22 mouse cellular contexts compared by ENCODE assay signal in genomic region chr3:152861450-152861849, GRCm38 (mm10).
A peak's percentile ranks its signal among the peaks of the same experiment; 100 is the strongest.
DNase-seq lines count a peak whose midpoint lies in the region; ATAC-seq and TF ChIP-seq lines count a peak whose summit lies in the region.
"Had no signal": no experiment of that assay in that cellular context is flagged by ENCODE, and none has a peak within 500 bp of the region (broad histone marks: within the 10 kb centered on the region; RNA-seq: fewer than 3 reads in every experiment).

No protein-coding gene starts in this region.

- H3K36me3 ChIP-seq in forebrain, embryonic 16.5 days (ENCODE audit: control insufficient read depth, insufficient read depth): no peaks in the 10 kb centered on the region
- no peaks in the 10 kb centered on the region for H3K36me3 ChIP-seq in forebrain, embryonic 11.5 days (ENCODE audit: control insufficient read depth, insufficient read depth, low read length)
- H3K36me3 ChIP-seq in midbrain, embryonic 13.5 days: no peaks in the 10 kb centered on the region
- no peaks in the 10 kb centered on the region for H3K36me3 ChIP-seq in midbrain, embryonic 16.5 days (ENCODE audit: control insufficient read depth, insufficient read depth, low read length)
- H3K36me3 ChIP-seq: embryonic facial prominence, embryonic 12.5 days; embryonic facial prominence, embryonic 15.5 days; forebrain, embryonic 10.5 days; forebrain, embryonic 15.5 days had no signal

- 93% methylated on average over 4 of the region's 4 CpGs for WGBS in forebrain, embryonic 16.5 days
- WGBS in forebrain, embryonic 11.5 days: 93% methylated on average over 4 of the region's 4 CpGs
- 90% methylated on average over 4 of the region's 4 CpGs for WGBS in midbrain, embryonic 13.5 days
- 87% methylated on average over 4 of the region's 4 CpGs for WGBS in midbrain, embryonic 16.5 days

- H3K27ac ChIP-seq in forebrain, embryonic 16.5 days (ENCODE audit: low read length): no peak overlapping the region
- H3K27ac ChIP-seq in forebrain, embryonic 11.5 days (ENCODE audit: low read depth, low read length): no peak overlapping the region
- H3K27ac ChIP-seq in layer of hippocampus, adult 2 months: 0 out of 2 replicates have a peak overlapping the region, but pooled peaks have one; percentile 7
- no peak overlapping the region for H3K27ac ChIP-seq in midbrain, embryonic 13.5 days
- H3K27ac ChIP-seq in midbrain, embryonic 16.5 days (ENCODE audit: low read length): no peak overlapping the region
- H3K27ac ChIP-seq: embryonic facial prominence, embryonic 12.5 days; embryonic facial prominence, embryonic 15.5 days; forebrain, embryonic 10.5 days; forebrain, embryonic 13.5 days; forebrain, embryonic 15.5 days had no signal

- ATAC-seq in forebrain, embryonic 16.5 days: 0 out of 2 replicates have a peak, but pooled peaks have one; percentile 24
- no peak for ATAC-seq in forebrain, embryonic 11.5 days (replicated peaks; ENCODE audit: low FRiP score)
- 0 out of 2 replicates have a peak, but pooled peaks have one; percentile 44 for ATAC-seq in midbrain, embryonic 13.5 days
- no peak for ATAC-seq in midbrain, embryonic 16.5 days
- ATAC-seq: forebrain, embryonic 13.5 days; forebrain, embryonic 15.5 days had no signal

- no peaks in the 10 kb centered on the region; the same call in 1 of the 2 replicates for H3K9me3 ChIP-seq in forebrain, embryonic 16.5 days (ENCODE audit: control insufficient read depth, low read length)
- no peaks in the 10 kb centered on the region for H3K9me3 ChIP-seq in forebrain, embryonic 11.5 days (ENCODE audit: control insufficient read depth, low read length)
- H3K9me3 ChIP-seq in midbrain, embryonic 13.5 days: peaks cover 3% of the 10 kb centered on the region; the same call in 1 of the 2 replicates
- no peaks in the 10 kb centered on the region for H3K9me3 ChIP-seq in midbrain, embryonic 16.5 days (replicated peaks; ENCODE audit: control insufficient read depth, low read length, poor library complexity, severe bottlenecking)
- H3K9me3 ChIP-seq: embryonic facial prominence, embryonic 12.5 days; embryonic facial prominence, embryonic 15.5 days; forebrain, embryonic 10.5 days; forebrain, embryonic 15.5 days had no signal

- TF ChIP-seq CTCF in layer of hippocampus, adult 2 months (conservative IDR thresholded peaks at IDR 0.05): no peak

- H3K27me3 ChIP-seq in forebrain, embryonic 16.5 days (replicated peaks; ENCODE audit: control insufficient read depth, insufficient read depth, low read length): no peaks in the 10 kb centered on the region
- no peaks in the 10 kb centered on the region for H3K27me3 ChIP-seq in forebrain, embryonic 11.5 days (ENCODE audit: control insufficient read depth, insufficient read depth, low read length)
- H3K27me3 ChIP-seq in midbrain, embryonic 13.5 days: no peaks in the 10 kb centered on the region
- H3K27me3 ChIP-seq in midbrain, embryonic 16.5 days (ENCODE audit: control insufficient read depth, insufficient read depth, low read depth, low read length): no peaks in the 10 kb centered on the region
- H3K27me3 ChIP-seq: embryonic facial prominence, embryonic 12.5 days; embryonic facial prominence, embryonic 15.5 days; forebrain, embryonic 13.5 days; forebrain, embryonic 15.5 days had no signal

- H3K4me2 ChIP-seq in forebrain, embryonic 16.5 days (ENCODE audit: low read length): no peak overlapping the region
- no peak overlapping the region for H3K4me2 ChIP-seq in forebrain, embryonic 11.5 days (ENCODE audit: low read depth, low read length, severe bottlenecking)
- no peak overlapping the region for H3K4me2 ChIP-seq in midbrain, embryonic 13.5 days (replicated peaks)
- no peak overlapping the region for H3K4me2 ChIP-seq in midbrain, embryonic 16.5 days (ENCODE audit: low read length)
- H3K4me2 ChIP-seq: embryonic facial prominence, embryonic 12.5 days; embryonic facial prominence, embryonic 15.5 days; forebrain, embryonic 13.5 days; forebrain, embryonic 15.5 days had no signal

- peaks cover under 1% of the 10 kb centered on the region for H3K4me1 ChIP-seq in forebrain, embryonic 16.5 days (replicated peaks; ENCODE audit: control insufficient read depth, insufficient read depth, low read length)
- H3K4me1 ChIP-seq in forebrain, embryonic 11.5 days (replicated peaks; ENCODE audit: control insufficient read depth, insufficient read depth, low read length): no peaks in the 10 kb centered on the region
- H3K4me1 ChIP-seq in midbrain, embryonic 13.5 days (replicated peaks): peaks cover 2% of the 10 kb centered on the region
- H3K4me1 ChIP-seq in midbrain, embryonic 16.5 days (ENCODE audit: control insufficient read depth, insufficient read depth, low read length): peaks cover 2% of the 10 kb centered on the region; the same call in 1 of the 2 replicates
- H3K4me1 ChIP-seq: embryonic facial prominence, embryonic 12.5 days; embryonic facial prominence, embryonic 15.5 days; forebrain, embryonic 10.5 days had no signal

- DNase-seq in forebrain, embryonic 11.5 days (ENCODE audit: low spot score): no peak
- no peak for DNase-seq in layer of hippocampus, adult 2 months (ENCODE audit: low spot score in 2 of 2)
- no peak for DNase-seq in layer of hippocampus, adult 9-11 months
- DNase-seq: adrenal gland, adult 2 months; adrenal gland, postnatal 10 days; adrenal gland, postnatal 25 days; cerebellum, adult 11 months; cerebellum, adult 18-20 months; cerebellum, adult 8-10 months; cerebellum, adult 9-11 months; cerebellum, postnatal 14 days; cerebellum, postnatal 36 days; embryo, embryonic 11 days had no signal

- H3K4me3 ChIP-seq in forebrain, embryonic 16.5 days (replicated peaks; ENCODE audit: low read length): no peak overlapping the region
- no peak overlapping the region for H3K4me3 ChIP-seq in forebrain, embryonic 11.5 days (ENCODE audit: low read depth, low read length)
- no peak overlapping the region for H3K4me3 ChIP-seq in layer of hippocampus, adult 2 months
- no peak overlapping the region for H3K4me3 ChIP-seq in midbrain, embryonic 13.5 days (replicated peaks)
- no peak overlapping the region for H3K4me3 ChIP-seq in midbrain, embryonic 16.5 days (ENCODE audit: low read depth, low read length)
- H3K4me3 ChIP-seq: embryonic facial prominence, embryonic 12.5 days; embryonic facial prominence, embryonic 15.5 days; erythroblast, embryonic 14.5 days; forebrain, embryonic 10.5 days; forebrain, embryonic 13.5 days; forebrain, embryonic 15.5 days had no signal

- H3K9ac ChIP-seq in forebrain, embryonic 16.5 days (replicated peaks; ENCODE audit: low read depth, low read length): no peak overlapping the region
- H3K9ac ChIP-seq in forebrain, embryonic 11.5 days (ENCODE audit: low read length): no peak overlapping the region
- H3K9ac ChIP-seq in midbrain, embryonic 13.5 days (replicated peaks): no peak overlapping the region
- H3K9ac ChIP-seq in midbrain, embryonic 16.5 days (ENCODE audit: low read depth, low read length): no peak overlapping the region
- H3K9ac ChIP-seq: embryonic facial prominence, embryonic 12.5 days; embryonic facial prominence, embryonic 15.5 days; forebrain, embryonic 13.5 days; forebrain, embryonic 15.5 days had no signal

Comparison
In these comparisons a context has a peak if more than half of its experiments do, and no peak if none do; other contexts are left out.
1. ATAC-seq: peak in forebrain, embryonic 16.5 days (single experiment) and midbrain, embryonic 13.5 days (single experiment); none in forebrain, embryonic 11.5 days (single experiment) and midbrain, embryonic 16.5 days (single experiment).